Mouse (Mus musculus): ENCODE data around the gene Btbd3.

DNA sequence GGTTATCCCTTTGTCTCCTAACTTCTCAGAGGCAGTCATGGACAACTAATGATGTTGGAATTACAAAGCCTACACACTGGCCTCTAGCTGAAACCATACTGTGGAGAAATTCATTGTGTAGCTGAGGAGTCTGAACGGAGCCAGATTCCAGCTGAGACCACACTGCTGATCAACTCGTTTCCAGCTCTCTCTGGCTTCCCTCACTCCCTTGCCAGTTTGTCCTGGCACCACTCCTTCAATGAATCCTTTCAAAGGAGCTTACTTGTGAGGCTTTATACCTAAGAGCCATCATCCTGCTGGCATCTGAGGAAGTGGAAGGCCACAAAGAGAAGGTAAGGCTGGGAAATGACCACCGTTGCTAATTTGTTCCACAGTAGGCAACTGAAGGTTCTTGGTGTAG, 332.7 kb downstream of the Btbd3 start:
- TF ChIP-seq CTCF (IDR thresholded peaks at IDR 0.05; ENCODE audit: low read depth) (no peak), EP300 (IDR thresholded peaks at IDR 0.05; ENCODE audit: low read depth) (no peak)
